Comparison of ENCODE assay signal across 32 mouse cellular contexts in genomic region chr2:163209139-163209538, GRCm38 (mm10). TPM values are rescaled to one million over a fixed set of nuclear protein-coding genes. Genes with fewer than 3 reads are reported as not detected.
DNase-seq lines count a peak whose midpoint lies in the region; ATAC-seq lines count a peak whose summit lies in the region.
"Had no signal": no experiment of that assay in that cellular context is flagged by ENCODE, and none has a peak within 500 bp of the region (broad histone marks: within the 10 kb centered on the region; RNA-seq: fewer than 3 reads in every experiment).

No protein-coding gene starts in this region.

- H3K36me3 ChIP-seq in embryonic facial prominence, embryonic 10.5 days (replicated peaks): peaks cover 6% of the 10 kb centered on the region
- H3K36me3 ChIP-seq: heart, embryonic 12.5 days; limb, embryonic 12.5 days; liver, embryonic 15.5 days had no signal

- peak; percentile 70; the same call in 1 of the 2 replicates for ATAC-seq in frontal cortex, adult (ENCODE audit: low TSS enrichment)
- ATAC-seq: activated CD4-positive, CD25-positive, alpha-beta regulatory T cell, adult 4 months; forebrain, embryonic 14.5 days; intestine, postnatal 0 days had no signal

- H3K27me3 ChIP-seq in embryonic facial prominence, embryonic 10.5 days (replicated peaks; ENCODE audit: low read depth, poor library complexity, severe bottlenecking): peaks cover 30% of the 10 kb centered on the region

- peaks cover 3% of the 10 kb centered on the region; the same call in 1 of the 2 replicates for H3K9me3 ChIP-seq in embryonic facial prominence, embryonic 10.5 days
- H3K9me3 ChIP-seq: limb, embryonic 12.5 days; liver, embryonic 15.5 days had no signal

- H3K27ac ChIP-seq in embryonic facial prominence, embryonic 10.5 days (replicated peaks): no peak overlapping the region; the same call in 1 of the 2 replicates
- H3K27ac ChIP-seq: heart, adult 2 months; hindbrain, embryonic 14.5 days; limb, embryonic 12.5 days; liver, embryonic 15.5 days had no signal

- intact Hi-C loops in left cerebral cortex, postnatal 10 days (cut with DNase I): loop anchor here (5.0 to 10.0 kb wide), 2 partner anchors 106 to 107 kb away; no protein-coding TSS in a partner anchor
- intact Hi-C loops in left cerebral cortex, postnatal 25 days (cut with DNase I): no loop called here

- no peak for DNase-seq in frontal cortex, postnatal 10 days (ENCODE audit: low spot score in 2 of 2)
- peak; percentile 60 to 71 for DNase-seq in left cerebral cortex, adult 18-20 months (ENCODE audit: low spot score in 2 of 2)
- DNase-seq in left cerebral cortex, postnatal 10 days (ENCODE audit: extremely low spot score in 1 of 2, low spot score in 2 of 2): no peak
- DNase-seq in left cerebral cortex, postnatal 25 days (ENCODE audit: low spot score in 2 of 2): peak; percentile 56 to 78
- peak; percentile 55 for DNase-seq in right cerebral cortex, postnatal 25 days
- no peak for DNase-seq in embryonic facial prominence, embryonic 10.5 days (ENCODE audit: low spot score)
- DNase-seq in gastrocnemius, postnatal 25 days: no peak
- DNase-seq: adrenal gland, adult 2 months; adrenal gland, postnatal 36 days; cerebellum, adult 8-10 months; cerebellum, postnatal 25 days; gastrocnemius, postnatal 36 days; heart, adult 2 months; kidney, adult 9 months; kidney, postnatal 10 days; lung, embryonic 14.5 days; lung, postnatal 14 days; midbrain, embryonic 14.5 days; retina, postnatal 1 day; thymus, adult 18-20 months; thymus, postnatal 36 days had no signal

- 87% methylated on average over 8 of the region's 8 CpGs for WGBS in embryonic facial prominence, embryonic 10.5 days

- peaks cover 18% of the 10 kb centered on the region for H3K4me1 ChIP-seq in embryonic facial prominence, embryonic 10.5 days

- H3K4me3 ChIP-seq in embryonic facial prominence, embryonic 10.5 days: no peak overlapping the region
- H3K4me3 ChIP-seq: heart, adult 2 months; heart, embryonic 12.5 days; limb, embryonic 12.5 days; liver, embryonic 15.5 days had no signal

RNA-seq across cellular contexts. Expression of gene Tox2, which starts 6.2 kb away (rescaled TPM):
- total RNA-seq in left cerebral cortex, adult 18-20 months (2021): 10 to 100 TPM; 28.0 to 32.5 TPM
- 10 to 100 TPM; 23.9 to 26.4 TPM for total RNA-seq in left cerebral cortex, postnatal 10 days (2021)
- total RNA-seq in left cerebral cortex, postnatal 25 days (2021): 10 to 100 TPM; 24.6 to 27.5 TPM
- polyA plus RNA-seq in embryonic facial prominence, embryonic 10.5 days (2016; fragmentation: Nextera tagmentation; extraction: Ambion mirVana): 16.3 and 17.8 TPM in 2 replicates
- under 1 TPM; 0.10 to 0.32 TPM for total RNA-seq in gastrocnemius, postnatal 25 days (2021)
- total RNA-seq: CH12.LX; hematopoietic stem cell, adult 5-6 weeks; monocyte, adult 5-6 weeks had no signal

Comparison
In these comparisons a context has a peak if more than half of its experiments do, and no peak if none do; other contexts are left out.
1. DNase-seq: peak in left cerebral cortex, adult 18-20 months (2 of 2), left cerebral cortex, postnatal 25 days (2 of 2) and right cerebral cortex, postnatal 25 days (single experiment); none in frontal cortex, postnatal 10 days (0 of 2), left cerebral cortex, postnatal 10 days (0 of 2), embryonic facial prominence, embryonic 10.5 days (single experiment) and gastrocnemius, postnatal 25 days (single experiment).
2. RNA of gene Tox2, which starts 6.2 kb away (total RNA-seq): 28.0 to 32.5 TPM in left cerebral cortex, adult 18-20 months, 24.6 to 27.5 TPM in left cerebral cortex, postnatal 25 days and 23.9 to 26.4 TPM in left cerebral cortex, postnatal 10 days; 0.10 to 0.32 TPM in gastrocnemius, postnatal 25 days; every median in the first group is over 10 times any median in the second.